9 mouse cellular contexts compared by ENCODE assay signal in the genomic region with DNA sequence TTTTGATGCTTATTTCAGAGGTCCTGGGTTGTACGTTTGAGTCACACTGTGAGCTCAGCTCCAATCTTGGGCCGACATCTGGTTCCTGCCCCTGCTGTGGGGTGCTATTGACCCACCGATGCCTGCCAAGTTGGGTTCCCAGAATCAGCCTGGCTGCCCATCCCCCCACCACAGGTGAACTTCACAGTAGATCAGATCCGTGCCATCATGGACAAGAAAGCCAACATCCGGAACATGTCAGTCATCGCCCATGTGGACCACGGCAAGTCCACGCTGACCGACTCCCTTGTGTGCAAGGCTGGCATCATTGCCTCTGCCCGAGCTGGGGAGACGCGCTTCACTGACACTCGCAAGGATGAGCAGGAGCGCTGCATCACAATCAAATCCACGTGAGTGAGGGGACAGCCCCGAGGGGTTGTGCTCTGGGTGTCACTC. TPM values are rescaled to one million over a fixed set of nuclear protein-coding genes. Genes with fewer than 3 reads are reported as not detected.
DNase-seq lines count a peak whose midpoint lies in the region; ATAC-seq and TF ChIP-seq lines count a peak whose summit lies in the region.
"Had no signal": no experiment of that assay in that cellular context is flagged by ENCODE, and none has a peak within 500 bp of the region (broad histone marks: within the 10 kb centered on the region; RNA-seq: fewer than 3 reads in every experiment).

No protein-coding gene starts in this region.

- 7% methylated on average over 16 of the region's 16 CpGs for WGBS in lung, embryonic 14.5 days
- 12% methylated on average over 16 of the region's 16 CpGs for WGBS in forebrain, embryonic 15.5 days
- WGBS in kidney, embryonic 16.5 days: 4% methylated on average over 16 of the region's 16 CpGs
- 10% methylated on average over 16 of the region's 16 CpGs for whole genome bisulfite sequencing in midbrain, postnatal 0 days

- H3K27me3 ChIP-seq in lung, embryonic 14.5 days (ENCODE audit: insufficient read depth, low read length): no peaks in the 10 kb centered on the region
- H3K27me3 ChIP-seq in forebrain, embryonic 15.5 days: no peaks in the 10 kb centered on the region
- no peaks in the 10 kb centered on the region for H3K27me3 ChIP-seq in kidney, embryonic 16.5 days (ENCODE audit: insufficient read depth, low read length)
- H3K27me3 ChIP-seq in midbrain, postnatal 0 days (ENCODE audit: insufficient read depth, low read length): no peaks in the 10 kb centered on the region

- H3K36me3 ChIP-seq in lung, embryonic 14.5 days (ENCODE audit: insufficient read depth): peaks cover 56% of the 10 kb centered on the region
- peaks cover 51% of the 10 kb centered on the region for H3K36me3 ChIP-seq in forebrain, embryonic 15.5 days
- H3K36me3 ChIP-seq in kidney, embryonic 16.5 days (ENCODE audit: insufficient read depth, low read length): peaks cover 53% of the 10 kb centered on the region
- peaks cover 39% of the 10 kb centered on the region for H3K36me3 ChIP-seq in midbrain, postnatal 0 days (ENCODE audit: insufficient read depth, low read length)

- peak overlapping the region; percentile 99 for H3K4me3 ChIP-seq in lung, embryonic 14.5 days (ENCODE audit: low read depth, low read length)
- H3K4me3 ChIP-seq in forebrain, embryonic 15.5 days: peak overlapping the region; percentile 79
- peak overlapping the region; percentile 100 for H3K4me3 ChIP-seq in kidney, embryonic 16.5 days (ENCODE audit: low read length)
- peak overlapping the region; percentile 88 for H3K4me3 ChIP-seq in midbrain, postnatal 0 days (ENCODE audit: low read depth, low read length)

- peak; percentile 26 for DNase-seq in lung, embryonic 14.5 days
- DNase-seq in lung, postnatal 4 days: no peak
- peak; percentile 59 for DNase-seq in adrenal gland, postnatal 25 days
- DNase-seq in midbrain, postnatal 0 days (ENCODE audit: low spot score): no peak
- DNase-seq in retina, postnatal 1 day: no peak
- DNase-seq in retina, embryonic 14.5 days (ENCODE audit: low spot score): no peak

- no peak for TF ChIP-seq CTCF in lung, embryonic 14.5 days (IDR thresholded peaks at IDR 0.05; ENCODE audit: low read depth)
- no peak for TF ChIP-seq CTCF in midbrain, postnatal 0 days (IDR thresholded peaks at IDR 0.05)

- peak overlapping the region; percentile 99 for H3K9ac ChIP-seq in lung, embryonic 14.5 days
- H3K9ac ChIP-seq in forebrain, embryonic 15.5 days (replicated peaks): peak overlapping the region; percentile 83
- peak overlapping the region; percentile 99 for H3K9ac ChIP-seq in kidney, embryonic 16.5 days (replicated peaks; ENCODE audit: low read length)
- H3K9ac ChIP-seq in midbrain, postnatal 0 days (replicated peaks; ENCODE audit: low read length, poor library complexity, severe bottlenecking): peak overlapping the region; percentile 94

- H3K4me2 ChIP-seq in lung, embryonic 14.5 days: peak overlapping the region; percentile 89
- peak overlapping the region; percentile 74 for H3K4me2 ChIP-seq in forebrain, embryonic 15.5 days (replicated peaks)
- H3K4me2 ChIP-seq in kidney, embryonic 16.5 days (replicated peaks; ENCODE audit: low read depth, low read length): peak overlapping the region; percentile 97
- H3K4me2 ChIP-seq in midbrain, postnatal 0 days (ENCODE audit: low read depth, low read length, poor library complexity, severe bottlenecking): peak overlapping the region; percentile 60

- no peaks in the 10 kb centered on the region for H3K9me3 ChIP-seq in lung, embryonic 14.5 days (ENCODE audit: low read depth, low read length)
- no peaks in the 10 kb centered on the region for H3K9me3 ChIP-seq in forebrain, embryonic 15.5 days
- no peaks in the 10 kb centered on the region for H3K9me3 ChIP-seq in kidney, embryonic 16.5 days (ENCODE audit: low read length)
- H3K9me3 ChIP-seq in midbrain, postnatal 0 days (ENCODE audit: low read length): no peaks in the 10 kb centered on the region

- H3K4me1 ChIP-seq in lung, embryonic 14.5 days (ENCODE audit: insufficient read depth): peaks cover 5% of the 10 kb centered on the region
- peaks cover 69% of the 10 kb centered on the region for H3K4me1 ChIP-seq in forebrain, embryonic 15.5 days
- H3K4me1 ChIP-seq in kidney, embryonic 16.5 days (ENCODE audit: insufficient read depth, low read length): peaks cover 46% of the 10 kb centered on the region
- no peaks in the 10 kb centered on the region for H3K4me1 ChIP-seq in midbrain, postnatal 0 days (ENCODE audit: insufficient read depth, low read length)

- H3K27ac ChIP-seq in lung, embryonic 14.5 days (ENCODE audit: low read depth): peak overlapping the region; percentile 94
- H3K27ac ChIP-seq in forebrain, embryonic 15.5 days (replicated peaks): peak overlapping the region; percentile 92; the same call in 1 of the 2 replicates
- peak overlapping the region; percentile 91 for H3K27ac ChIP-seq in kidney, embryonic 16.5 days (ENCODE audit: low read length)
- H3K27ac ChIP-seq in midbrain, postnatal 0 days (ENCODE audit: low read depth, low read length): no peak overlapping the region

- no peak for ATAC-seq in lung, embryonic 14.5 days (ENCODE audit: insufficient read depth)
- ATAC-seq in forebrain, embryonic 15.5 days (replicated peaks): no peak
- ATAC-seq in kidney, embryonic 16.5 days (ENCODE audit: low FRiP score, low TSS enrichment): no peak
- ATAC-seq in midbrain, postnatal 0 days (ENCODE audit: low FRiP score): no peak

RNA-seq across cellular contexts. Expression of a gene that starts 1.1 kb away (rescaled TPM):
- polyA plus RNA-seq in lung, embryonic 14.5 days (2014; fragmentation: Nextera tagmentation; extraction: Ambion mirVana): 481 and 493 TPM in 2 replicates
- total RNA-seq in adrenal gland, postnatal 25 days (2021): 1,495 and 1,572 TPM in 2 replicates
- polyA plus RNA-seq in forebrain, embryonic 15.5 days (2015; fragmentation: Nextera tagmentation; extraction: Ambion mirVana): 633 and 637 TPM in 2 replicates
- polyA plus RNA-seq in kidney, embryonic 16.5 days (2015; fragmentation: Nextera tagmentation; extraction: Ambion mirVana): 663 and 672 TPM in 2 replicates
- total RNA-seq in midbrain, postnatal 0 days (2014; rRNA removed): 2,062 and 2,304 TPM in 2 replicates
- 440 and 459 TPM in 2 replicates for polyA plus RNA-seq in midbrain, postnatal 0 days (2015; fragmentation: Nextera tagmentation; extraction: Ambion mirVana)

RNA-seq across cellular contexts. Expression of a gene that starts 5.3 kb away (rescaled TPM):
- polyA plus RNA-seq in lung, embryonic 14.5 days (2014; fragmentation: Nextera tagmentation; extraction: Ambion mirVana): 52.6 and 55.8 TPM in 2 replicates
- 70.8 and 76.5 TPM in 2 replicates for total RNA-seq in adrenal gland, postnatal 25 days (2021)
- 56.8 and 61.3 TPM in 2 replicates for polyA plus RNA-seq in forebrain, embryonic 15.5 days (2015; fragmentation: Nextera tagmentation; extraction: Ambion mirVana)
- polyA plus RNA-seq in kidney, embryonic 16.5 days (2015; fragmentation: Nextera tagmentation; extraction: Ambion mirVana): 38.4 and 39.3 TPM in 2 replicates
- total RNA-seq in midbrain, postnatal 0 days (2014; rRNA removed): 56.7 and 88.8 TPM in 2 replicates
- 59.1 and 60.9 TPM in 2 replicates for polyA plus RNA-seq in midbrain, postnatal 0 days (2015; fragmentation: Nextera tagmentation; extraction: Ambion mirVana)

RNA-seq across cellular contexts. Expression of a gene that starts 6.1 kb away (rescaled TPM):
- not detected in 2 replicates for polyA plus RNA-seq in lung, embryonic 14.5 days (2014; fragmentation: Nextera tagmentation; extraction: Ambion mirVana)
- not detected in 2 replicates for total RNA-seq in adrenal gland, postnatal 25 days (2021)
- polyA plus RNA-seq in forebrain, embryonic 15.5 days (2015; fragmentation: Nextera tagmentation; extraction: Ambion mirVana): 0.14 and 0.19 TPM in 2 replicates
- polyA plus RNA-seq in kidney, embryonic 16.5 days (2015; fragmentation: Nextera tagmentation; extraction: Ambion mirVana): not detected in 2 replicates
- not detected in 2 replicates for total RNA-seq in midbrain, postnatal 0 days (2014; rRNA removed)
- polyA plus RNA-seq in midbrain, postnatal 0 days (2015; fragmentation: Nextera tagmentation; extraction: Ambion mirVana): not detected in 2 replicates
- total RNA-seq: common myeloid progenitor, adult 5-6 weeks had no signal

RNA-seq across cellular contexts. Expression of a gene that starts 9.8 kb away (rescaled TPM):
- 38.7 and 47.9 TPM in 2 replicates for polyA plus RNA-seq in lung, embryonic 14.5 days (2014; fragmentation: Nextera tagmentation; extraction: Ambion mirVana)
- total RNA-seq in adrenal gland, postnatal 25 days (2021): 33.1 and 36.9 TPM in 2 replicates
- polyA plus RNA-seq in forebrain, embryonic 15.5 days (2015; fragmentation: Nextera tagmentation; extraction: Ambion mirVana): 54.9 and 57.8 TPM in 2 replicates
- 51.0 and 56.2 TPM in 2 replicates for polyA plus RNA-seq in kidney, embryonic 16.5 days (2015; fragmentation: Nextera tagmentation; extraction: Ambion mirVana)
- 31.2 and 38.0 TPM in 2 replicates for total RNA-seq in midbrain, postnatal 0 days (2014; rRNA removed)
- 30.1 and 31.3 TPM in 2 replicates for polyA plus RNA-seq in midbrain, postnatal 0 days (2015; fragmentation: Nextera tagmentation; extraction: Ambion mirVana)

RNA-seq across cellular contexts. Expression of a gene that starts 24.3 kb away (rescaled TPM):
- polyA plus RNA-seq in lung, embryonic 14.5 days (2014; fragmentation: Nextera tagmentation; extraction: Ambion mirVana): 0.23 TPM in 1 of 2 replicates, not detected in the other
- not detected in 2 replicates for total RNA-seq in adrenal gland, postnatal 25 days (2021)
- polyA plus RNA-seq in forebrain, embryonic 15.5 days (2015; fragmentation: Nextera tagmentation; extraction: Ambion mirVana): 0.11 TPM in 1 of 2 replicates, not detected in the other
- polyA plus RNA-seq in kidney, embryonic 16.5 days (2015; fragmentation: Nextera tagmentation; extraction: Ambion mirVana): not detected in 2 replicates
- not detected in 2 replicates for total RNA-seq in midbrain, postnatal 0 days (2014; rRNA removed)
- polyA plus RNA-seq in midbrain, postnatal 0 days (2015; fragmentation: Nextera tagmentation; extraction: Ambion mirVana): 0.14 TPM in 1 of 2 replicates, not detected in the other
- total RNA-seq: common myeloid progenitor, adult 5-6 weeks had no signal

Comparison
In these comparisons a context has a peak if more than half of its experiments do, and no peak if none do; other contexts are left out.
1. DNase-seq: peak in lung, embryonic 14.5 days (single experiment) and adrenal gland, postnatal 25 days (single experiment); none in lung, postnatal 4 days (0 of 2), midbrain, postnatal 0 days (single experiment), retina, postnatal 1 day (single experiment) and retina, embryonic 14.5 days (single experiment).
2. Peak in every context shown above with its lines, with median percentiles within 50 percentile points of each other: H3K4me2 ChIP-seq, H3K4me3 ChIP-seq and H3K9ac ChIP-seq.